8 mouse cellular contexts compared by ENCODE assay signal in the genomic region with DNA sequence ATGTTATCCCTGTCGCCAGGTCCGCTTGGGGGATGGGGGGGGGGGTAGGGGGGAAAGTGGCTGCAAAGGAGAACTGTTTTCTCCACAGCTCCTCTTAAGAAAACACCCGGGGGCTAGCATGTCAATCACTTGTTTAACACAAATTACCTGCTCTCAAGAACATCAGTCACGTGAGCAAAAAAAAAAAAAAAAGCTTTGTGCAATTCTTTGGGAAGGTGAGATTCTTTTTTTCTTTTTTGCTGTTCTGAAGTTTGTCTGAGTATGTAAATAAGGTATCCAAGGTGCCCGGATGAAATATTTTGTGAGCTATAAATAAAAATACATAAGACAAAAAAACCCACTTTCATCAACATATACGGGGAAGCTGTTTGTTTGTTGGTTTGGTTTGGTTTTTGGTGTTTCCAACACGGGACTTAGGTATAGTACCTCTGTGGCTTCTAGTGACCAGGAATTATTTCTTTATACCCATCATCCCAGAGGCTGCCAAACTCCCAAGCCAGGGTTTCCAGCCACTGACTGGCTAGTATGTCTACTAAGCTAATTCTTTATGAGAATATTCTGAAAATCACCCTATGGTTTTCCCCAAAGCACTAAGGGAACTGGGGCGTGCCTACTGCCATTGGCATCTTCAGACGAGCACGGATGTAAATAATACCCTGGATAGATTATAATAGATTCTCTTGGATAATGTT. TPM values are rescaled to one million over a fixed set of nuclear protein-coding genes. Genes with fewer than 3 reads are reported as not detected.
DNase-seq lines count a peak whose midpoint lies in the region; ATAC-seq and TF ChIP-seq lines count a peak whose summit lies in the region.

No protein-coding gene starts in this region.

- peak overlapping the region; percentile 92 for H3K4me3 ChIP-seq in left cerebral cortex, adult 2 months
- peak overlapping the region; percentile 81 for H3K4me3 ChIP-seq in embryonic facial prominence, embryonic 14.5 days (ENCODE audit: low read depth, low read length)
- H3K4me3 ChIP-seq in intestine, embryonic 14.5 days (ENCODE audit: low read depth, low read length), result peak overlapping the region; percentile 88

- peak overlapping the region; percentile 91 for H3K9ac ChIP-seq in embryonic facial prominence, embryonic 14.5 days (ENCODE audit: low read depth, low read length)
- H3K9ac ChIP-seq in intestine, embryonic 14.5 days (ENCODE audit: low read length), result peak overlapping the region; percentile 95

- DNase-seq in left cerebral cortex, adult 2 months (ENCODE audit: extremely low spot score in 1 of 2, low spot score in 2 of 2), result no peak
- DNase-seq in left cerebral cortex, postnatal 36 days (ENCODE audit: low spot score in 2 of 2), result no peak
- DNase-seq in embryonic facial prominence, embryonic 14.5 days (ENCODE audit: low spot score), result no peak
- no peak for DNase-seq in intestine, embryonic 14.5 days (ENCODE audit: low spot score)
- peak; percentile 32 for DNase-seq in naive thymus-derived CD4-positive, alpha-beta T cell, adult 2 months (ENCODE audit: low read depth)
- no peak for DNase-seq in embryo, embryonic 11 days
- no peak for DNase-seq in retina, postnatal 1 day
- no peak for DNase-seq in frontal cortex, postnatal 14 days (ENCODE audit: low spot score in 2 of 2)

- 24% methylated on average over 10 of the region's 10 CpGs for WGBS in embryonic facial prominence, embryonic 14.5 days
- 25% methylated on average over 10 of the region's 10 CpGs for WGBS in intestine, embryonic 14.5 days

- no peaks in the 10 kb centered on the region for H3K27me3 ChIP-seq in embryonic facial prominence, embryonic 14.5 days (replicated peaks; ENCODE audit: control insufficient read depth, insufficient read depth, low read length)
- no peaks in the 10 kb centered on the region for H3K27me3 ChIP-seq in intestine, embryonic 14.5 days (replicated peaks; ENCODE audit: control insufficient read depth, insufficient read depth, low read length)

- peak overlapping the region; percentile 89 for H3K4me2 ChIP-seq in embryonic facial prominence, embryonic 14.5 days (ENCODE audit: low read depth, low read length)
- H3K4me2 ChIP-seq in intestine, embryonic 14.5 days (ENCODE audit: low read length), result peak overlapping the region; percentile 71

- intact Hi-C loops in left cerebral cortex, adult 2 months (cut with DNase I), result loop anchor here (2.0 to 10.0 kb wide), 12 partner anchors 39 to 997 kb away; no protein-coding TSS in a partner anchor
- intact Hi-C loops in left cerebral cortex, postnatal 36 days (cut with DNase I), result loop anchor here (5.0 to 10.0 kb wide), 5 partner anchors 37 to 999 kb away; no protein-coding TSS in a partner anchor

- H3K36me3 ChIP-seq in embryonic facial prominence, embryonic 14.5 days (ENCODE audit: control insufficient read depth, insufficient read depth, low read length), result peaks cover 11% of the 10 kb centered on the region; the same call in 1 of the 2 replicates
- no peaks in the 10 kb centered on the region for H3K36me3 ChIP-seq in intestine, embryonic 14.5 days (ENCODE audit: control insufficient read depth, insufficient read depth, low read length)

- H3K27ac ChIP-seq in left cerebral cortex, adult 2 months, result peak overlapping the region; percentile 99
- H3K27ac ChIP-seq in embryonic facial prominence, embryonic 14.5 days (replicated peaks; ENCODE audit: low read depth, low read length), result peak overlapping the region; percentile 99
- H3K27ac ChIP-seq in intestine, embryonic 14.5 days (ENCODE audit: low read depth), result peak overlapping the region; percentile 100

- no peak for ATAC-seq in embryonic facial prominence, embryonic 14.5 days (ENCODE audit: low read depth)
- no peak for ATAC-seq in intestine, embryonic 14.5 days (replicated peaks; ENCODE audit: low FRiP score, low TSS enrichment, low read depth)

- TF ChIP-seq CTCF in left cerebral cortex, adult 2 months (IDR thresholded peaks at IDR 0.05), result no peak

- peaks cover 8% of the 10 kb centered on the region; the same call in 1 of the 2 replicates for H3K9me3 ChIP-seq in embryonic facial prominence, embryonic 14.5 days (ENCODE audit: control insufficient read depth, low read length)
- no peaks in the 10 kb centered on the region for H3K9me3 ChIP-seq in intestine, embryonic 14.5 days (ENCODE audit: control insufficient read depth, low read length)

- H3K4me1 ChIP-seq in embryonic facial prominence, embryonic 14.5 days (ENCODE audit: control insufficient read depth, insufficient read depth, low read length), result no peaks in the 10 kb centered on the region
- peaks cover 16% of the 10 kb centered on the region; the same call in 1 of the 2 replicates for H3K4me1 ChIP-seq in intestine, embryonic 14.5 days (replicated peaks; ENCODE audit: control insufficient read depth, insufficient read depth, low read length)

RNA-seq across cellular contexts. Expression of gene Foxp1, which starts 1.3 kb away (rescaled TPM):
- total RNA-seq in left cerebral cortex, adult 2 months (2021), result 100 to 1,000 TPM; 133 to 139 TPM
- 100 to 1,000 TPM; 142 TPM for total RNA-seq in left cerebral cortex, postnatal 36 days (2021)
- 80.1 and 87.9 TPM in 2 replicates for polyA plus RNA-seq in embryonic facial prominence, embryonic 14.5 days (2014; fragmentation: Nextera tagmentation; extraction: Ambion mirVana)
- 133 and 149 TPM in 2 replicates for polyA plus RNA-seq in intestine, embryonic 14.5 days (2014; fragmentation: Nextera tagmentation; extraction: Ambion mirVana)
